Mouse (Mus musculus) megakaryocyte-erythroid progenitor cell, adult 5-6 weeks (primary cell): ENCODE results near the gene Ifi211. TPM values are rescaled to one million over a fixed set of nuclear protein-coding genes. Genes with fewer than 3 reads are reported as not detected.
A peak's percentile ranks its signal among the peaks of the same experiment; 100 is the strongest.
"Not testable (repeated sequence)": the region's sequence is repeated elsewhere in the genome, so short reads cannot be mapped to it uniquely, and the experiment has no call there.

Experiments
- ATAC-seq: replicated peaks from 2 replicates; pipeline ENCODE4 v1.8.0; 2016; ENCODE audit warnings: mild to moderate bottlenecking, inconsistent platforms; ENCODE audit not compliant: severe bottlenecking, poor library complexity, low FRiP score, low TSS enrichment
- total RNA-seq, 2 experiments: library from RNA; stranded (forward) in 1 of 2; stranded (reverse) in 1 of 2; fragments of 200-1000, 215-1000 nt in 1 of 2; fragments of >200 nt in 1 of 2; fragmentation: Nextera tagmentation in 1 of 2; gene quantifications; 2 replicates each; pipeline ENCODE4 v1.2.3; 2014 to 2017

Gene Ifi211
- total RNA-seq (2014; fragmentation: Nextera tagmentation) (not detected in 2 replicates), total RNA-seq (2017) (2.6 and 4.1 TPM in 2 replicates)

DNA sequence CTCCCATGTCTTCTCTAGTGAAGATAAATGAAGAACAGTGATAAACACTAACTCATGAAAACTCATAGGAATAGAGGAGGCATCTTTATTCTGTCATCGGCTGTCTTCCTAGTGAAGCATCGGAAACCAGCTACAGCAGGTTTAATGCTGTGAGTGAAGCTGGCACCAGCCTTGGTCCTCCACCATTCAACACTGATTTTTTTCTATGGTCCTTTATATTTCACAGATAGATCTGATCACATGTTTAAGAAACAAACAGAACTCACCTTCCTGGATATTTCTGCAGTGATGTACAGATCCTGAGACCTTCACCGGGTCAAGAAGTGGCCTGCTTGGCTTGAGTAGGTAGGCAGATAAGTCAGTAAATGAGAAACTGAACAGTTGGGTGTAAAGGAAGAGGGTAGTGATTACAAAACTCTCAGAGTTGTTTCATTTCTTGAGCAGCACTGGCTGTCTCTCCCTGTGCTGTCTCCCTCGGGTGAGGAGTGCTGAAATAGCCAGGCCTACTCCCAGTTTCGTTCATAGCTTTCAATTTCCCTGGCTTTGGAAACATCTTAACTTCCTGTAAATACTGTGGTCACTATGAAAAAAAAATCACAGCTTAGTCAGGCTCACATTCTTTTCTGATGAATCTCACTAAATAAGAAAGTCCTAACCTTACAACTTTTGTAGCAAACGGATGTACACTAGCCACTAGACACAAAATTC lies at the start of gene Ifi211:
Gene Ifi211 (minus strand): TSS at position 499 of the 708 bp plus-strand sequence.
- ATAC-seq: peak; percentile 30; the same call in 1 of the 2 replicates

DNA sequence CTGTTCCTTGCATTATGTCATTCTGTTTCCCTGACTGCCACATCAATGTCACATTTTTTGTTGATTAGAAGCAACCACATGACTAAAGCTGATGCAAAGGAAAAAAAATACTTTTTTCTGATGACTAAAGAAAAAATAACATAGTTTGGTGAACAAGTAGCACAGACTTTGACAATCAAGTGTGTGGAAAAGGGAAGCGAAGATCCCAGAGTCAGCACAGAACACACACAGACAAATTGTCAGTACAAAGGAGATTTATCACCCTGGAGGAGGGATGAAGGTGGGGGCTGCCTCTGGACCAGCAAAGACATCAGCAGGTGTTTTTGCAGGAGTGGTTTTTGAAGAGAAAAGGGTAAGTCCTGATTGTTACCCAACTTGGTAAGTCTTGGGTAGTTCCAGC lies 48.6 kb upstream of the Ifi211 start:
- not testable (repeated sequence) for ATAC-seq

DNA sequence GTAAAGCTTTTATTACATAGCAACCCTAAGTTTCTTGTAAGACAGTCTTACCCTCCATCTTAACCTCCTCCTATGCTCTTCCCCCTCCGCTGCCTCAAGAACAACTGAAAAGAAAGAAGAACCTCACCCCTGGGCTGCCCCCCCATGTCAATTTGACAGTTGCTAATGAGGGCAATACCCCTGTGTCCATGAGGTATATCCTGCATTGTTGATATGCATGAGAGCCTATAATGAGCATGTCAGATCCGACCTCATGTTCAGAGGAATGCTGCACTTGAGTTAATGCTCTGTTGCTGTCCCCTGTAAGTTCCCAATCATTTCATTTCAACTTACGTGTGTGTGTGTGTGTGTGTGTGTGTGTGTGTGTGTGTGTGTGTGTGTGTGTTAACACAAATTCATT lies 47.2 kb upstream of the Ifi211 start:
- ATAC-seq: not testable (repeated sequence)

DNA sequence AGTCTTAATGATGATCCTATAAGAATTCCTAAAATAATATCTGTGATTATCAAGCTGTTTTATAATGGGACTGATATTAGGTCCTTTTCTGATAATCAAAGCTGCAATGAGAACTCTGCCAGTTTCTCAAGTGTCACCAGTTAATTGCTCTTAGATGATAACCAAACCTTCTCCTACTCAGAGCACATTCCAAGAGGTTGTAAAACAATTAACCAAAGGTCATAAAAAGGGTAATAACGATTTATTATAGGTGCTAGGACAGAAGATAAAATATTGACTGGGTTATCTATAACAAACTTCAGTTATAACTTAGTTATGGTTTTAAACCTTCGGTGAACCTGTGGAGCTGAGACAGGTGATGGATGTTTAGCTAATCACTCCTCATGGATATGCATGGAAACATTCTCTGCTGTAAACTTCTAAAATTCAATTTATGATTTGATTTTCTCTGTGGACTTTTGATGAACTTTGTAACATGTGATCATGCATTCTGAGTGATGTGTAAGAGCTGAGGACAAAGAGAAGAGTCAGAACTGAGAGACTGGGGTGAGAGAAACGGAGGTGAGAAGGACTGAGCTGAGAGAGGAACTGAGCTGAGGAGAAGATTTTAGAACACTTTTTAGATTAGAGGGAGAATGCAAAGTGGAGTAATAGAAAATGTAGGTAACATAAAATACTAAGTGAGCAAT lies 43.1 kb upstream of the Ifi211 start:
- not testable (repeated sequence) for ATAC-seq

DNA sequence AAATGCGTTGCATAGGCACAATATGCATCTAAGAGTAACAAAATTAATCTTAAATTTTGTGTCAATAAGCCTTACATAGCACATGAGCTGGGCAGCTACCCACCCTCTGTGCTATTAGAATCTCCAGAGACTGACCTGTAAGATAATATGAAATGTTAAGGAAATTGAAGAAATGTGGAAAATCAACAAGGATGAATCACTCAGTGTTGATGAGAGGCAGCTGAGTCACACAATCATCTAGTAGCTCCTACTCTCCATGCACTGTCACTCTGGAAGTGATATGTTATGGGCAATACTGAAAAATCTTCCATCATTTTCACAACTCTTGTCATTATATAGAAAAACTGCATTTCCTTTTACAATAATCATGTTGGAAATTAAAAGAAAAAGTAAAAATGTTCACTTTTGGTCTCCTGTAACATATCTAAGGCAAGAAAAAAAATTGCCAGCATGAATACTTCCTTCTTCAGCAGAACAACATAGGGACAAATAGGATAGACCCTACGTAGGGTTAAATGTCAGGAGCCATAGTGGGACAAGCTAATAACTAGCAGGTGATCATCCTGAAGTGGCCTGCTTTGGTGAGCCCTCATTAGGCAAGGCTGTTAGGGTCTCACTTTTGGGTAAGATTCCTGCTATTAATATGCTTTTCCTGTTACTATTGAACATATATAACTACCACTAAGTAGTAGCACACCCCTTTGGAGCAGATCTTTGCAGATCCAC lies 42.4 kb upstream of the Ifi211 start:
- no peak for ATAC-seq

DNA sequence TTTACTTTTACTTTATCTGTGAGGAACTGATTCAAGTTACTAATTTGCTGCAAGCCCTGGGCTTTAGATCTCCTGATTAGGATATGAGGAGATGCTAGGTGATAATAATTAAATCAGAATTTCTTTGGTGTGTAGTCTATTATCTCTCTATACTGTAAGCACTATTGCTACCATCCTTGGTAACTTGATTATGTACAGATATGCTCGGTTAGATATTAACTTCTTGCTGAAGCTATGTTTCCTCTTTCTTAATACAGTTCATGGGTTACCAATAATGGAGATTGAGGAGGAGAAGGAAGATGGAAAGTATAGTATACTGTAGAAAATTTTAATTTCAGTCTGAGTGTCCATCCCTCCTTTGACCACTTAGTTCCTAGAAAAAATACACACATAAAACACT lies 40.7 kb upstream of the Ifi211 start:
- ATAC-seq: no peak

DNA sequence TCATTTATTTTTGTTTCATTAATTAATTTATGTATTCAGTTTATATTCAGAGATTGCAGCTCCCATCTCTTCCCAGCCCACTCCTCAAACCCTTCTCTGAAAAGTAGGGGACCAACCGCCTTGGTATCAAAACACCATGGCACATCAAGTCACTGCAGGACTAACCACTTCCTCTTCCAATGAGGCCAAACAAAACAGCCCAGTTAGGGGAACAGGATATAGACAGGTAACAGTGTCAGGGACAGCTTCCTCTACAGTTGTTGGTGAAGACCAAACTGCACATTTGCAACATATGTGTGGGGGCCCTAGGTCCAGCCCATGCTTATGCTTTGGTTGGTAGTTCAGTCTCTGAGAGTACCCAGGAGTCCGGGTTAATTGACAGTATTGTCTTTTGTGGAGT lies 36.2 kb upstream of the Ifi211 start:
- 0 out of 2 replicates have a peak, but pooled peaks have one; percentile 34 for ATAC-seq

DNA sequence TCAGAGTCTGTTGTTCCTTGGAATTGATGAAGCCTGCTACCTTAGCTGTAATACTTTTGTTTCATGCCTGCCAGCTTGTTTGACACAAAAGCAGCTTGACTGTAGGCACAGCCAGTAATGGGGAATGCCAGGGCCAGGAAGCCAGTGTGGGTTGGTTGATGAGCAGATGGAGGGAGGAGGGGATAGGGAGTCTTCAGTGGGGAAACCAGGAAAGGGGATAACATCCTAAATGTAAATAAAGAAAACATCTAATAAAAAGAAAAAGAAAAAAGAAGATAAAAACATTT lies 29.9 kb upstream of the Ifi211 start:
- ATAC-seq: not testable (repeated sequence)

DNA sequence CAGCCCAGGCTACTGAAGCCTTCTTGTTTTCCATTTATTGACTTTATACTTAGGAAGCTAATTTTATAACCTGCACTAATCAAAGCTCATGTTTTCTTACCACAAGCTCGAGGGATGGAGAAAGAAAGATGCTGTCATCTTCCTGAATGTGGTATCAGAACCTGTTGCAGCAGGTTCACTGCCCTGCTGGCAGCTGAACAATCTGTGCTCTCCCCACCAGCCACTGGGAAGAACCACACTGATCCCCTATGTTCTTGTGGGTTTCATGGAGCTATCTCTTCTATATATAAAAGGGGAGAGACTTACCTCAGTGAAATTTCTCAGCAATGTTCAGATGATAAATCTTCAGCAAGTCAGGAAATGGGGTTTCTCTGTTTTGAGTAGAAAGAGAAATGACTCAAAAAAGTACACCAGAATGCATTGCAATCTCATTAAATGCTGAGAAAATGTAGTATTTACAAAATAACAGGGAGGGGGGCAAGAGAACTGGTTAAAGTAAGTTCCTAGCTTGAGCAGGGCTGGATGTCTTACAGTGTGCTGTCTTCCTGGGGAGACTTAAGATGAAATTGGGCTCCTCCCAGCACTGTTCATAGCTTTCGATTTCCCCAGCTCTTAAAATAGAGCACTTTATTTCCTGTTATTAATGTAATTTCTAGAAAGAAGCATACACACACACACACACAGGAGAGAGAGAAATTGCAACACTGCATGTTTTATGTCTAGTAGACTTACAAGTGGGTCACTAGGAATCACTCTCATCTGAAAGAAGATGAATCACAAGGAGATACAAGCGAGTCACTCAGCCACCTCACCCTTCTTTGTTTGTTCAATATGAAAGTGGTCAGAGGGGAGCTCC lies 29.3 kb upstream of the Ifi211 start, which contains the start of the genes Mndal and Ifi203:
Gene Mndal (minus strand): TSS at position 568 of the 856 bp plus-strand sequence.
Gene Ifi203 (minus strand): TSS at position 749 of the 856 bp plus-strand sequence.
- peak; percentile 75 for ATAC-seq

DNA sequence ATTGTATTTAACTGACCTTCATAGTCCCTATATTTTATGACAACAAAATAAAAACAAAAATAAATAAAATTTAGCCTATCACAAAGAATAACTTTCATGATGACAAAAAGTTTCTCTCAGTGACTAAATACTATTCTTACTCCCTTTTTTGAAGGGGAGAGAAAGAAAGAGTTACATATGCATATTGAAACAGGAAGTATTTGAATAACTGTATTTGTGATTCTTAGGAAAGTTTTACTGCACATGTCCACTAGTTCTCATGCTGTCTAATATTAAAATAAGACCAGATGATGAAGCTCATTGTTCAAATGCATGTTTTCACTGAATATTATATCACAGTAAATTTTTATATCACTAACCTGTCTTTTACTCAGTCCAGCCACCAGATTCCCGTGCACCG lies 28.7 kb upstream of the Ifi211 start:
- ATAC-seq: peak; percentile 6; the same call in 1 of the 2 replicates

DNA sequence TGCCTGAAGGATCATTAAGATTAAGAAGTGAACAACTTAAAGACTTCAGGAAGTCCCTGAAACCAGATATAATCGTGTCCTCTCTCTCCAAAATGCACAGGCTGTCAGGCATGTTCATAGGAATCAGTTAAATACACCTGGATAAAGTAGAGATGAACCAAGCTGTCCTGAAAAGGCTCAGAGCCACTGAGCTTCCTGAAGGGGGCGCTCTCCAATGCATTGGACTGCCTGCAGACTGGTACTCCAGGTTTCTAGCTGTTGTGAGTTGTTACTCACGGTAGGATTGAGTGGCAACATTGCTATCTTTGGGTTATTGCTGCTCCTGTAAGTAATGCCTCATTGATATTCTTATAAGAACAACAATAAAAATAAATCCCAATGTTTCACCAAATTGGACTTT lies 6.4 kb upstream of the Ifi211 start:
- ATAC-seq: 0 out of 2 replicates have a peak, but pooled peaks have one; percentile 51

DNA sequence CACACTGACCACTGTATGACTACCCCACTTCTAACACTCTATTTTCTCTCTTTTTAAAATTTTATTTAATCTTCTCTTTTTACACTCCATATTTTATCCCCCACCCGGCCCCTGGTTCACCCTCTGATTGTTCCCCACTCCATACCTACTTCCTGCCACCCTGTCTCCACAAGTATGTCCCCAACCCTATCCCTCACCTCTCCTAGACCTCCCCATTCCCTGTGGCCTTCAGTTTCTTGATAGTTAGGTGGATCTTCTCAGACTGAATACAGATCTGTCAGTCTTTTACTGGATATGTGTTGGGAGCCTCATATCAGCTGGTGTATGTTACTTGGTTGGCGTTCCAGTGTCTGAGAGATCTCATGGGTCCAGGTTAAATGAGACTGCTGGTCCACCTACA lies 1.7 kb upstream of the Ifi211 start:
- ATAC-seq: no peak

DNA sequence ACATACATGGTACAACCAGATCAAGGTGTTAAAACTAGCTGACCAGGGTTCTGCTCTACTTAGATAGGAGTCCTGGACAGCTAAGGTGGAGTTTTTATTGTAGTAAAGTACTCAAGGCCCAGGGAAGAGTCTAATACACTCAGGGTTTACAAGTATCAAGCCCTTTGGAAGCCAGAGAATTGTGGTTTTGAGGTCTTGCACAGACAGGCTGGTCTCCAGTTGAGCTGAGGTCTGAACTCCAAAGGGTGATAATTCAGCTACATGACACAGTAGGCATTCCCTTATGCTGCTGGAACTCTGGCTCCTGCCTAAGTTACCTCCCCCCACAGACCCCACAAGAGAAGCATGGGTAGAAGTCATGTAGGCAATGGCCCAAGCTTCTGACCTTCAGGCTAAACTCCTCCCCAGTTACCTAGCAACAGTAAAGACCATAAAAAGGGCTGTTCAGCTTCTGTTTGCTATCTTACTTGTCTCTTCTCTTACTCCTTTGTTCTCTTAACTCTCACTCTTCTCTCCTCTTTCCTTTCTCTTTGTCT lies 478 bp upstream of the Ifi211 start:
- peak; percentile 47; the same call in 1 of the 2 replicates for ATAC-seq

DNA sequence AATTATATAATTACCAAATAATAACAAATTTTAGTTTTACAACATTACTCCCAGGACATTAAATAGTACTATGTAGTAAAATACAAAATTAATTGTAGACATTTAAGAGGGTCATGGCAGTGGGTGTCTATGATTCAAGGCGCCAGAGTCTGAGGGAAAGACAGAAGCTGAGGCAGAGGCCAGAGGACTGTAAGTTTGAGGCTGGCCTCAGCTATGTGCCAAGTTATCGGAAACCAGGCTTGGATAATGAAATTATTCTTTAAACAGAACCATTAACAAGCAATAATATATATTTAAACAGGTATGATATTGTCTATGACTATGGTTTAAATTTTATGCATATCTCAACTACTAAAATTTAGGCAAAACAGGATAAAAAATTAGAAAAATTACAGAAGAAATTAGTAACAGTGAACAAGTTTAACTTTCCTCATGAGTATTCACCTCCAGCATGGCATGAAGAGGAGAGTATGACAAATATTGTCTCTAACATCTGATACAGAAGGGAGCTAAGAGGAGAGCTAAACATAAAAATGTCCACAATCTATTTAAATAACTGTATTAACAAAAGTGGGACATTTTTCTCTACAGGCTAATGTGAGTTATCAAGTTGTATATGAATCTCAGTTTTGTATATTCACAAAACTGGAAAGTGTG lies 910 bp downstream of the Ifi211 start:
- ATAC-seq: no peak

DNA sequence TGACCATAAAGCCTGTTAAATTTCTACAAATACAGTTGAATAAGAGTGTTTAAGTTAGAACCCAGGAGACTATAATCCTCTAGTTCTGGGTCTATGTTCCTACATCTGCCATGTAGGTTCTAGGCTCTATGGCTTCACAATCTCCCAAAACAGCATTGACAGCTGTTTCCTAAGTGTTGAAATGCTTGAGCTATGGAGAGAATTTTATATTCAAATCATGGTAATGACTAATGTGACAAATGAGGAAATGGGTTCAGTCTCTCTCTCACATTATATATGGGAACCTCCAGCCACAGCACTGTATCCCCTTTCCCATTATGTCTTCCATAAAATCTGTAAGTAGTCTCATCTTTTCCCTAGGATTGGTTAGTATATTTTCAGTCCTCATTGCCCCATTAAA lies 4.5 kb downstream of the Ifi211 start:
- not testable (repeated sequence) for ATAC-seq

DNA sequence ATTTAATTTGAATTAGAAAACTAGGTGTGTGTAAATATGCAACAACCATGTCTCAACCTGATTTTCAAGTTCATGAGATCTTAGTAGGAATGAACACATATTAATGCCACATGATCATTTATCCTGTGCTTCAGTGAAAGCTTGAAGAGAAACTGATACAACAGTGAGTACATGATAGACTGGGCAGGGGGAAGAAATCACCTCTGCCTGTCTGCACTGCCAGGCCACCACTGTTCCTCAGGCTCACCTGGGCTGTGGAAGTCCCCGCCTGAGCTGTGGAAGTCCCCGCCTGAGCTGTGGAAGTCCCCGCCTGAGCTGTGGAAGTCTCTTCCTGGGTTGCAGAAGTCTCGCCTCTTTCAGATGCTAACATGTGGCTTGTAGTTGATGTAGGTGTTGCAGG lies 7.0 kb downstream of the Ifi211 start:
- ATAC-seq: not testable (repeated sequence)

DNA sequence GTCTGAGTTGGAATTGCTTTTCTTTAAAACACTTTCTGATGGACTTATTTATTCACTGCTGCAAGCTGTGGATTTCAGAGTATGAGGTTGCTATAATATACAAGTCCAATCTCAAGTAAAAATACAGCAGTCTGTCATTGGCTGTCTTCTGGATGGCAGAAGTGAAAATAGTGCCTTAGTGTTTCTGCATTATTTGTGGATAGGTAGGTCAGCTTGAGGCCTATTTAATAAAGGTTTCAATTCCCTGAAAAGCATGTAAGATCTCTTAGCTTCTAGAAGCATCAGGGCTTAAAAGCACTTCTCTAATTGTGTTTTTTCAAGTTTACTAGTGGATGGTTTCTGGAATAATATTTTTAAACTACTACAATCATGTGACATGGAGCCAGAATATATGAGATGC lies 23.1 kb downstream of the Ifi211 start:
- ATAC-seq: not testable (repeated sequence)

DNA sequence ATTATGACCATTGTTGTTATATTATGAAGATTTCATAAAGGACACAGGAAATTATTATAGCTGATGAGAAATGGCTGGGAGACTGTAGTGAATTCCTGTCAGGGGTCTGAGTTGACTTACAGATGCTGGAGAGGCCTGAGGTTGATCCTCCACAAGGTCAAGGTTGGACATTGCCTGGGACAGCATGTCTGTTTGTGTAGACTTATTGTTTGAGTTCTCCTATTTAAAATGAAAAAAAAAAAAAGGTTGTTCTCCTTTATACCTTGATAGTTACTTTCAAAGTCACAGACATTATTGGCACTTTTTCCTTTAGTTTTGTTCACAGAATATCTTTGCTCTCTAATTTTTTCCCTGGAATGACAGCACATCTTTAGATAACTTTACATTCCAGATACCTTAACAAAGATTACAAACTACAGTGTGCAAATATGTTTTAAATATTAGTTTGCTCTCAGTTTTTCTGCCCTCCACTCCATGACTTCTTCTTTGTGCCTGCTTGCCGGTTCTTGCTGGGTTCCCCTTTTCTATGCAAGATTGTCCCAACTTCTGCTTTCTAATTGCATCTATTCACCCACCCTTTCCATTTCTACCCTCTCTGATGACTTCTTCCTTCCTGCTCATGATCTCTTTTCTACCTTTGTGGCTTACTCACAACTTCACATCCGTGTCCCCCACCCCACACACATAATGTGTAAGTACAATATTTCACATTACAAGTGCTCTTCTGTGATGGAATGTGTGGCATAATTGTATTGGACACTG lies 25.6 kb downstream of the Ifi211 start:
- ATAC-seq: 0 out of 2 replicates have a peak, but pooled peaks have one; percentile 30
